Mouse (Mus musculus): Measurements from ENCODE around the gene Wdr76.
"Not testable (repeated sequence)": the region's sequence is repeated elsewhere in the genome, so short reads cannot be mapped to it uniquely, and the experiment has no call there.

Gene Wdr76

DNA sequence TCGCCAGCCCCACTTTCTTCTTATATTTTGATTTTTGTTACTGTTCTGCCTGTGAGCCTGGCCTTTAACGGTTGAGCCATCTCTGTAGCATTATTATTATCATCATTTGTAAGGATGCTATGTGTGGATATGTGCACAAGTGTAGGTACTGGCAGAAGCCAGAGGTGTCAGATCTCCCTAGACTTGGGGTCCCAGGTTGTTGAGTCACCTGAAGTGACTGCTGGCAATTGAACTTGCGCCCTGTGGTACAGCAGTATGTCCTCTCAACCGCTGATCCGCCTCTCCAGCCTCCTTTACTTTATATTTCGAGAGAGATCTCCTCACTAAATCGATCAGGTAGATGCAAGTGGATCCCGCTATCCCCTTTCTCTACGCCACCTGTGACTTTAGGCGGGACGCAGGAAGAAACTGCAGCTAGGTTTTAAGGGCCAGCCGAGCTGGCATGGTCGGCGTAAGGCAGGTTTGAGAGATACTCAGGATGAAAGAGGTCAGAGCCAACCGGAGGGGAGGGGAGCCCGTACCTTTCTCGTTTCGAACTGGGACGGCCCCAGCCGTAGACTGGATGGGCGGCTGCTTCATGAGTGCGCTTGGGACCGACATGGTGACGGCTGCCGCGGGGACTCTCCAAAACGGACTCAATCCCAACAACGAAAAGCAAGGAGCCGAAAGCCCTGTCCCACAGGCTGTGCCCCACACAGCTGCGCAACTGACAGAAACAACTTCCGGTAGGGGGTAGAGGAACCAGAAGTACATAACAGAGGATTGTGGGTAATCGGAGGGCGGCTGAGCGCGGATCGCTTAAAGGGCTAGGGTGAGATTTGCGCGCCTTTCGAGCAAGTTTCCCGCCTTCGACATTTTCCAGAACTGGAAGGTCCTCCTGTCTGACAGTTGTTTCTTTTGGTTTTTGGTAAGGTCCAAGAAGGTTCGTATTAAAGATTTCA is at the start of gene Wdr76, which contains the start of gene Mfap1a:
Gene Wdr76, plus strand, starts transcription at position 782 of the 941 bp plus-strand sequence.
Gene Mfap1a, minus strand, starts transcription at position 724 of the 941 bp plus-strand sequence.
- in situ Hi-C loops (cut with MboI, MseI), result loop anchor here (5.0 kb wide), 1 partner anchor 34 kb away; the partner anchor contains the start of gene Mfap1b

DNA sequence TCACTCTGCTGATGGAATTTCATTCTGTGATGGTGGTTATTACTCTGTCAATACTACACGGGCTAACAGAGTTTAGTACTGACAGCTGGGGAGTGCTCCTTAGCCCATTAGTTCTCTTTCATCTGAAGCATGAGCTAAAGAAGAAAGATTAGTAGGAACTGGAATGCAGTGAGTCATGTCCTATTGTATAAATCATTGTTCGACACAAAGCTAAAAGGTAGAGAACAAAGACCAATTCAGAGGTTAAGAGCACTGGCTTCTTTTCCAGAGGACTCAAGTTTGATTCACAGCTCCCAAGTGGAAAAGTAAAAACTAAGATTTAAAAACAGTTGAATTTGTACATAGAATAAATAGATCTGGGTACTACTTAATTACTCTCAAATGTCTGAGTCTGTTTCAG is 46.5 kb upstream of the Wdr76 start:
- in situ Hi-C loops (cut with MboI, MseI), result no loop called here

DNA sequence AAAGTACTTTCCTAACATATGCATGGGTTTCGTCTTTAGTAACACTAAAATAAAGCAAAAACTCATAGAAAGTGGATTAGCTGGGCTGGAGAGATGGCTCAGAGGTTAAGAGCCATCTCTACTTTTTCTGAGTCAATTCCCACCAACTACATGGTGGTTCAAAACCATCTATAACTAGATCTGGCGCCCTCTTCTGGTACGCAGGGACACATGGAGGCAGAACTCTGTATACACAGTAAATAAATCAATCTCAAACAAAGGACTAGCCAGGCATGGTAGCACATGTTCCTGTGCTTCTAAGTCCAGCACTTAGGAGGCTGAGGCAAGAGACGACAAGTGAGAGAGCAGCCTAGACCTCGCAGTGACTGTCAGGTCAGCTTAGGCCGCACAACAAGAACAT is 37.5 kb upstream of the Wdr76 start:
- in situ Hi-C loops (cut with MboI, MseI), result not testable (repeated sequence)

DNA sequence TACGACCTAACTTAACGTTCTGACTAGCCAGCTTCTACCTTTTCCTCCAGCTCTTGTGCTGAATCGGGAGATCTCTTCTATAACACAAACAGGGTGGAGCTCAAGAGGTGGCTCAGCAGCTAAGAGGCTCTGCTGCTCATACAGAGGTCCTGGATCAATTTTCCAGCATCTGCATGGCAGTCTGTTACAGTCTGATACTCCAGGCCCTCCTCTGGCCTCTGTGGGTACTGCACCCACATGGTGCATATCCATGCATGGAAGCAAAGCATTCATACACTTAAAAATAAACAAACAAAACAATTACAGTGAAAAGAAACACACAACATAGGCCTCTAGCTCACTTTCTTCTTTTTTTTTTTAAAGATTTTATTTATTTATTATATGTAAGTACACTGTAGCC is 33.7 kb upstream of the Wdr76 start:
- in situ Hi-C loops (cut with MboI, MseI), result loop anchor here (5.0 kb wide), 1 partner anchor 35 kb away; the partner anchor contains the start of genes Mfap1a and Wdr76

DNA sequence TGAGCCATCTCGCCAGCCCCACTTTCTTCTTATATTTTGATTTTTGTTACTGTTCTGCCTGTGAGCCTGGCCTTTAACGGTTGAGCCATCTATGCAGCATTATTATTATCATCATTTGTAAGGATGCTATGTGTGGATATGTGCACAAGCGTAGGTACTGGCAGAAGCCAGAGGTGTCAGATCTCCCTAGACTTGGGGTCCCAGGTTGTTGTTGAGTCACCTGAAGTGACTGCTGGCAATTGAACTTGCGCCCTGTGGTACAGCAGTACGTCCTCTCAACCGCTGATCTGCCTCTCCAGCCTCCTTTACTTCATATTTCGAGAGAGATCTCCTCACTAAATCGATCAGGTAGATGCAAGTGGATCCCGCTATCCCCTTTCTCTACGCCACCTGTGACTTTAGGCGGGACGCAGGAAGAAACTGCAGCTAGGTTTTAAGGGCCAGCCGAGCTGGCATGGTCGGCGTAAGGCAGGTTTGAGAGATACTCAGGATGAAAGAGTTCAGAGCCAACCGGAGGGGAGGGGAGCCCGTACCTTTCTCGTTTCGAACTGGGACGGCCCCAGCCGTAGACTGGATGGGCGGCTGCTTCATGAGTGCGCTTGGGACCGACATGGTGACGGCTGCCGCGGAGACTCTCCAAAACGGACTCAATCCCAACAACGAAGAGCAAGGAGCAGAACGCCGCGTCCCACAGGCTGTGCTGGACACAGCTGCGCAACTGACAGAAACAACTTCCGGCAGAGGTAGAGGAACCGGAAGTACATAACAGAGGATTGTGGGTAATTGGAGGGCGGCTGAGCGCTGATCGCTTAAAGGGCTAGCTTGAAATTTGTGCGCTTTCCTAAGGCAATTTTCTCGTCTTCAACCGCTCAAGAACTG is 33.0 kb upstream of the Wdr76 start, which contains the start of gene Mfap1b:
Gene Mfap1b, minus strand, starts transcription at position 767 of the 879 bp plus-strand sequence.
- in situ Hi-C loops (cut with MboI, MseI), result loop anchor here (5.0 kb wide), 1 partner anchor 34 kb away; the partner anchor contains the start of genes Mfap1a and Wdr76

DNA sequence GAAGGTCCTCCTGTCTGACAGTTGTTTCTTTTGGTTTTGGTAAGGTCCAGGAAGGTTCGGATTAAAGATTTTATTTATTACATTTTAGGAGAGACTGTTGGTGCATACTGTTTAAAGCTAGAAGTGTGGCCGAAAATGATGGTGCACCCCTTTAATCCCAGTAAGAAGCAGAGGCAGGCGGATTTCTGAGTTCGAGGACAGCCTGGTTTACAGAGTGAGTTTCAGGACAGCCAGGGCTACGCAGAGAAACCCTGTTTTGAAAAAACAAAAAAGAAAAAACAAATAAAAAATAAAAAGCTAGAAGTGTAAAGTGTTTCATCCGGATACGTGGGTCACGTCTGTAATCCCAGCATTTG is 32.4 kb upstream of the Wdr76 start:
- in situ Hi-C loops (cut with MboI, MseI), result loop anchor here (5.0 kb wide), 1 partner anchor 33 kb away; the partner anchor contains the start of genes Mfap1a and Wdr76

DNA sequence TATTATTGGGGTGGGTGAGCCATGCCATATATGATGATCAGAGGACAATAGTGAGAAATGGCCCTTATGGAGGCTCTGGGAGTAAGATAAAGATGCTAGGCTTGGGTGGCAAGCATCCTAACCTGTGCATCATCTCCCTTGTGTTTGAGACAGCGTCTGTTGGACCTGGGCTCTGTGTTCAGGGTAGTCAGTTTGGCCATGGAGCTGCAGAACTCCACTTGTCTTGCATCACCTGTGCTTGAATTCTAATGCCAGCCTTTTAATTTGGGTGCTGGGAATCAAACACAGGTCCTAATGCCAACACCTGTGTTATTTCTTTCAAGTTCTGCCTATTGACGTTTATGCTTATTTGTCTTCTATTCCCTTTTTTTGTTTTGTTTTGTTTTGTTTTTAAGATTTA is 31.2 kb upstream of the Wdr76 start:
- in situ Hi-C loops (cut with MboI, MseI), result not testable (repeated sequence)

DNA sequence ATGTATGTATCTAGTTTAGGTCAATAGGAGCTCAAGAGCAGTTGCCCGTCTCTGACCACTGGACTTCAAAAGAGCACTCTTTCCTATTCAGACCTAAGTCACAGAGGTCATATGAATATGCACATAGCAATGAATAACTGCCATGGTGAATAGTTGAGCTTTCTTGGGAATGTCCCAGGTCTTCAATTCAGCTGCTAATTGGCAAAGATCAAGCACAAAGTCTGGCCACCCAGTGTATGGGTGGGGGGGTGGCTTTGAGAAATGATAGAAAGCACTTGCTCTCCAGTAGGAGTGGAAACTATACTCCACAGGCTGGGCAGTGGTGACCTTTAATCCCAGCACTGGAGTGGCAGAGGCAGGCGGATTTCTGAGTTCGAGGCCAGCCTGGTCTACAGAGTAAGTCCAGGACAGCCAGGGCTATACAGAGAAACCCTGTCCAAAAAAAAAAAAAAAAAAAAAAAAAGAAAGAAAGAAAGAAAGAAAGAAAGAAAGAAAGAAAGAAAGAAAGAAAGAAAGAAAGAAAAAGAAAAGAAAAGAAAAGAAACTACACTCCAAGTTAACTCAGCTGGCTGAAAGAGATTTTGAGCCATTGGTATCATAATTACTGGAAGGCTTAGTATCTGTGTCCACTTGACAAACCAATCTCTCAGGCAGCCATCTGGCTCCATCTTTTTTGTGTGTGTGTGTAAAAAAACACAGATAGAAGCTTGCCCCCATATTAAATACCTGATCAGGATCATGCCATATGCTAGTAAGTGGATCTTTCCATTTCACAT is 28.8 kb upstream of the Wdr76 start:
- in situ Hi-C loops (cut with MboI, MseI), result no loop called here

DNA sequence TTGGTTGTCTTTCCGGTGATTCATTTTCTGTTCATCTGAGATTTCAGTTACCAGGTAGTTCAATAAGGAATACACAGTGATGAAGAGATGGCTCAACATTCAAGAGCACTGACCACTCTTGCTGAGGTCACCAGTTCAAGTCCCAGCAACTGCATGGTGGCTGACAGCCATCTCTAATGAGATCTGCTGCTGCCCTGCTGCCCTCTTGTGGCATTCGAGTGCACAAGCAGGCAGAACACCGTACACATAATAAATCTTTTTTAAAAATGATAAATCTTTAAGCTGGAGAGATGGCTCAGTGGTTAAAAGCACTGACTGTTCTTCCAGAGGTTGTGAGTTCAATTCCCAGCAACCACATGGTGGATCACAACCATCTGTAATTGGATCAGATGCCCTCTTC is 26.0 kb upstream of the Wdr76 start:
- in situ Hi-C loops (cut with MboI, MseI), result no loop called here

DNA sequence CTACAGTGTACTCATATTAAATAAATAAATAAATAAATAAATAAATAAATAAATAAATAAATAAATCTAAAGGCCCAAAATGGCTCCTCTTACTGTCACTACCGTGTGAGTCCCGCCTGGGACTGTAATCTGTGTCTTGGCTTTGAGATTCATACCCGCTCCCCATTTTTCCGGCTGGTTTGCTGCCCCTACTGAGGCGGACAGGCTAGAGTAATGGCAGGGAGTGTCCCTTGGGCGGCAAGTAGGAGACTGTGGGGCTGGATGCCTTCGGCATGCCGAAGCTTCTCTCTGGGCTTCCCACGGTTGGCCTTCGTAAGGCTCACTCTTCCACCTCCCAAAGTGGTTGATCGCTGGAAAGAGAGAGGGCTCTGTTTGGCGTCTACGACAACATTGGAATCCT is 25.6 kb upstream of the Wdr76 start:
- in situ Hi-C loops (cut with MboI, MseI), result not testable (repeated sequence)

DNA sequence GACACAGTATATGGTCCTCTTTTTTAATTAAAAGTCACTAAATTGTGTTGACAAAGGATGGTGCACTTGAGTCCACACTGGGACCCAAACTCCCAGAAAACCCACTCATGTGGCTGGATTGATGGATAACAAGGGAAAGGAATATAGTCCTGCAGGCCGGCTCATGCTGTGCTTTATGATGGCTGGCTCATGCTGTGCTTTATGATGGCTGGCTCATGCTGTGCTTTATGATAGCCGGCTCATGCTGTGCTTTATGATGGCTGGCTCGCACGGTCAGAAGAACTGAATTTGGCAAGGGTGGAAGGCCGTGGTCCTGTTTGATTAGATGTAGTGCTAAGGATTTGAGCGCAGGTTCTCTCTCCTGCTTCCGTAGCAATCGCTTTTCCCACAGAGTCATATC is 22.9 kb upstream of the Wdr76 start:
- in situ Hi-C loops (cut with MboI, MseI), result no loop called here

DNA sequence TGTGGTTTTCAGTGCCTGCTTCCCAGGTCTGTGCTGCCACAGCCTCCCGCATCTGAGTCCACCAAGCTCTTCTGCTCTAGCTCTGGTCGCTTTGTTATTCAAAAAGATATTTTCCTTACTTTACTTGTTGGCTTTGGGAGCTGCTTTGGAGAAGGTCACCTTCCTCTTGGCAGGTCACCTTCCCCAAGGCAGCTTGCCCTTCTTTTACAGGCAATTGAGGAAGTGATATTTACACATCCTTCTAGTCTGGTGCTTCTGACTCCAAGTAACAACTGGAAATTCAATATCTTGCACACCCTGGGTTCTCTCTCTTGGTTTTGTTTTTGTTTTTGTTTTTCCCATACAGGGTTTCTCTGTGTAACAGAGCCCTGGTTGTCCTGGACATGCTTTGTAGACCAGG is 22.1 kb upstream of the Wdr76 start:
- in situ Hi-C loops (cut with MboI, MseI), result not testable (repeated sequence)

DNA sequence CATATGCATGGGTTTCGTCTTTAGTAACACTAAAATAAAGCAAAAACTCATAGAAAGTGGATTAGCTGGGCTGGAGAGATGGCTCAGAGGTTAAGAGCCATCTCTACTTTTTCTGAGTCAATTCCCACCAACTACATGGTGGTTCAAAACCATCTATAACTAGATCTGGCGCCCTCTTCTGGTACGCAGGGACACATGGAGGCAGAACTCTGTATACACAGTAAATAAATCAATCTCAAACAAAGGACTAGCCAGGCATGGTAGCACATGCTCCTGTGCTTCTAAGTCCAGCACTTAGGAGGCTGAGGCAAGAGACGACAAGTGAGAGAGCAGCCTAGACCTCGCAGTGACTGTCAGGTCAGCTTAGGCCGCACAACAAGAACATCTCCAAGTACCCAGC is 5.0 kb upstream of the Wdr76 start:
- in situ Hi-C loops (cut with MboI, MseI), result not testable (repeated sequence)

DNA sequence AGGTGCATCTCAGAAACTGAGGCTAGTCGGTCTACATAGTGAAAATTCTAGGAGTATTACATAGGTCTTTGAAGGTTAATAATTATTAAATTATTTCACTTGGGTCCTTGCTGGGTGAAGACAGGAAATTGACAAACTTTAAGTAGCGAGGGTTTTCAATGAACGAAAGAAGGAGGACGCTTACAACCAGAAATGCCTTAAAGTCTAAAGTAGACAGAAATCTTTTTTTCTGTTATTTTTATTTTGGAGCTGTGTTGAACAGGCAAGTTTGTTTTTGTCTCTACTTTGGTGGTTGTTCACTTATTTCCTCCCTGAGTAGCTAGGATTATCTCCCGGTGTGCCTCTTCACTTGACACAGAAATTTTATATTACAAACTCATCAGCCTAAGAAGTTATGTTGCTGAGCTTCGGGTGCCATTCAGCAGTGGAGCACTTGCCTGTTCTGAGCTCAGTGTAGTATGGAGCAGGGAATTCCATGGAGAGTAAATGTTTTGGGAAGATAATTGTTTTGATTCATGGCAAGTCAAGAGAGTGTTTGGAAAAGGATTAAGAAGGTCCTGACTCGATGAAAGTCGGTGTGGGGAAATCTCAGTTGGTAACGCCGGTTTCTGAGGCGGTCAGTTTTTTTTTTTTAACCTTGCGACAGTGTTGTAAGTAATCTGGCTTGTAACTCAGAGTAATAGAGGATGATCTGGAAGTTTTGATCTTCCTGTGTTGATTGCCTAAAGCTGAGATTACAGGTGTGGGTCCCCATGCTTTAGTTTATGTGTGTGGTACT is 839 bp downstream of the Wdr76 start:
- in situ Hi-C loops (cut with MboI, MseI), result loop anchor here (5.0 kb wide), 1 partner anchor 35 kb away; the partner anchor contains the start of gene Mfap1b

DNA sequence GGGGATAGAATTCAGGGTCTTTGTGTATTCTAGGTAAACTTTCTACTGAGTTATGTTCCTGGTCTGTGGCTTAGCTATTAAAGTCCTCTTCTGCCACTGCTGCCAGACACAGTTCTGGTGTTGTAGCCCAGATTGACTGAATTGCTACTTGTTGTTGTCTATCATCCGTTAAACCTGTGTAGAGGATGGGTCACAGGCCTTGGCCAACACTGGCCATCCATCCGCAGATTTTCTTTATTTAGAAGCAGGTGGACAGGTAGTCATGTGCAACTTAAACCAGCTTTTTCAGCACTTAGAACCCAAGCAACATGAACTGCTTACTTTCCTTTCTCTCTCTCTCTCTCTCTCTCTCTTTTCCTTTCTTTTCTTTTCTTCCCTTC is 1.4 kb downstream of the Wdr76 start:
- in situ Hi-C loops (cut with MboI, MseI), result loop anchor here (5.0 kb wide), 1 partner anchor 36 kb away; the partner anchor contains the start of gene Mfap1b

DNA sequence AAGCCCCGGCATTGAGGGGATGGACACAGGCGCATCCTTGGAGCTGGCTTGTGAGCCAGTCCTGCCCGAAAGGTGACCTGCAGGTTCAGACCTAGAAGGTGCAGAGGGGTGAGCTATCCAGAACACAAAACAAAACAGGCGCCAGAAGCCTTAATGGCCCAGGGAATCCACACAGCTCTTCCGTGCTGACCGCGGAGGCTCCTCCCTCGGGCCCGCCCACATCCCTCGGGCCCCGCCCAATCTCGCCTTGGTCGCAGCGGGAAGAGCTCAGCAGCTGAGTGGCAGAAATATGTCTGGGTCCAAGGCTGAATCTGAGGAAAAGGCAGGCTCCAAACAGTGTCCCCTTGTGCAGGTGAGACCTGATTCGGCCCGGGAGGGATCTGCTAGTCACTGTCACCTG is 3.1 kb downstream of the Wdr76 start:
- in situ Hi-C loops (cut with MboI, MseI), result loop anchor here (5.0 kb wide), 1 partner anchor 37 kb away; the partner anchor contains the start of gene Mfap1b

DNA sequence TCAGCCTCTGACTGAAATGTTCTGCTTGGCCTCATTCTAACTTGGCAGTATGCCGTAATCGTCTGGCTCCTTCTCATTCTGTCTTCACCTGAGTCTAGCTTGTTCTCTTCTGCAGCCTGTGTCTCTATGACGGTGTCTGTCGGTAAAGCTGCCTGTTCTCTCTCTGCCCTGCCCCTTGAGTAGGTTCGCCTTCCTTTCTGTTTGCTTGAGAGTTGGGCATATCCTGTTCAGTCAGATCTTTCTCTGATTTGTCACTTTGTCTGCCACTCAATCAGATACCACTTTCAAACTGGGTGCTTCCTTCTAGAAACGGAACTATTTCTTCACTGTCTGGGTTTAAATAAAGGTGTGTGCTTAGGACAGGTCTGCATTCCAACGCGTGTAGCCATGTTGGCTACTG is 4.9 kb downstream of the Wdr76 start:
- in situ Hi-C loops (cut with MboI, MseI), result no loop called here

DNA sequence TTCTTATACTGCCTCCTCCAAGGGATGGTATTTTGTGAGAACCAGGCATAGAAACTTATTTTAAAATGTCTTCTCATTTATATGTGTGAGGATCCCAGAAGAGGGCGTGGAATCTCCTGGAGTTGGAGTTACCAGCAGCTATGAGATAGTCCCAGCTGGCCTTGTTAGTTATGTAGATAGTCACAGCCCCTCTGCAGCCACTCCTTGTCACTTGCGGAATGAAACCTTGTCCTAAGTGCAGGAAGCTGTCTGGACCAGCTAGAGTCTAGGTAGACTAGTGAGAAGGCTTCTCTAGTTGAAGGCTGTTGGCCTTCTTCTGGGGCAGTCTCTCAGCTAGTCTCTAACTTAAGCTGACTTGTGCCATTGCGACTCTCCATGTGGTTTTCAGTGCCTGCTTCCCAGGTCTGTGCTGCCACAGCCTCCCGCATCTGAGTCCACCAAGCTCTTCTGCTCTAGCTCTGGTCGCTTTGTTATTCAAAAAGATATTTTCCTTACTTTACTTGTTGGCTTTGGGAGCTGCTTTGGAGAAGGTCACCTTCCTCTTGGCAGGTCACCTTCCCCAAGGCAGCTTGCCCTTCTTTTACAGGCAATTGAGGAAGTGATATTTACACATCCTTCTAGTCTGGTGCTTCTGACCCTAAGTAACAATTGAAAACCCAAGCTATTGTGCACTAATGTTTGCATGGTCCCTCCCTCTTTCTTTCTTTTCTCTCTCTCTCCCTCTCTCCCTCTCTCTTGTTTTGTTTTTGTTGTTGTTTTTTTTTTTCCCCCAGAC is 6.7 kb downstream of the Wdr76 start:
- in situ Hi-C loops (cut with MboI, MseI), result not testable (repeated sequence)

DNA sequence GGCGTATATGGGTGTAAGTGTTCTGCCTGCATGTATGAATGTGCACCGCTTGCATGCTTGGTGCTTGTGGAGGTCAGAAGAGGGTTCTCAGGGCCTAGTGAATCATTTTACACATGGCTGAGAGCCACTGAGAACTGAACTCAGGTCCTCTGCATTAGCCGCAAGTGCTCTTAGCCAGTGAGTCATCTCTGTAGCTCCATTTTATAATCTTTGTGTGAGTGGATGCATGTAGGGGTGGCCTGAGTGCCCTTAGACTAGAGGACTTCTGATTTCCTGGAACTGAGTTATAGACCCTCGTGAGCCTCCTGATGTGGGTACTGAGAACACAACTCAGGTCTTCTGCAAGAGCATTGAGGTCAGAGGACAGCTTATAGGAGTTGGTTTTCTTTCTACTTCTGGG is 7.7 kb downstream of the Wdr76 start:
- in situ Hi-C loops (cut with MboI, MseI), result no loop called here

Data from T-helper 2 cell (primary cell).